In the genomic region with DNA sequence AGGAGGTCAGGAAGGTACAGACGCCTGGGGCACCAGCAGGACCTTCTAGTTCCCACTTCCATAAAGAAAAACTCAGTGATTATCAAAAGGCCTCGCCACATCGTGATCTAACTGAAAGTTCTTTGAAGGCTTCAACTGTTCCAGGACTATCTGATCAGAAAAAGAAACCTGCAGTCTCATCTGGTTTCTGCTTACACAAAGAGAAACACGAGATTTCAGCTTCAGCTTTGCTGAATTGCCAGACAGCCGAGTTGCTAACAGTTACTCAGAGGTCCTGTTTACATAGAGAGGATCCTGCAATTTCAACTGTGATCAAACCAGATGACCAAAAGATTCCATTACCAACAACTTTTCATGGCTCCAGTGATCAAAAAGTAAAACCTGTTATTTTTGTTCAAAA, we compare ENCODE assay signal across 23 mouse cellular contexts.
"Had no signal": no experiment of that assay in that cellular context is flagged by ENCODE, and none has a peak within 500 bp of the region (broad histone marks: within the 10 kb centered on the region; RNA-seq: fewer than 3 reads in every experiment).

No protein-coding gene starts in this region.

- H3K27ac ChIP-seq: heart, adult 2 months; heart, embryonic 13.5 days; heart, embryonic 15.5 days; hindbrain, embryonic 13.5 days; hindbrain, embryonic 15.5 days; hindbrain, postnatal 0 days; intestine, embryonic 15.5 days; kidney, embryonic 15.5 days; kidney, postnatal 0 days; limb, embryonic 13.5 days; limb, embryonic 15.5 days had no signal

- H3K4me1 ChIP-seq: heart, embryonic 13.5 days; heart, embryonic 15.5 days; hindbrain, embryonic 13.5 days; hindbrain, embryonic 15.5 days; intestine, embryonic 15.5 days; kidney, embryonic 15.5 days; limb, embryonic 13.5 days; limb, embryonic 15.5 days had no signal

- H3K27me3 ChIP-seq: heart, embryonic 13.5 days; heart, embryonic 15.5 days; hindbrain, embryonic 13.5 days; hindbrain, embryonic 15.5 days; intestine, embryonic 15.5 days; kidney, embryonic 15.5 days; limb, embryonic 13.5 days; limb, embryonic 15.5 days had no signal

- H3K9me3 ChIP-seq: heart, embryonic 13.5 days; heart, embryonic 15.5 days; hindbrain, embryonic 13.5 days; hindbrain, embryonic 15.5 days; intestine, embryonic 15.5 days; kidney, embryonic 15.5 days; limb, embryonic 13.5 days; limb, embryonic 15.5 days had no signal

- H3K9ac ChIP-seq: heart, embryonic 13.5 days; heart, embryonic 15.5 days; hindbrain, embryonic 13.5 days; hindbrain, embryonic 15.5 days; intestine, embryonic 15.5 days; kidney, embryonic 15.5 days; limb, embryonic 13.5 days; limb, embryonic 15.5 days had no signal

- H3K4me3 ChIP-seq: heart, adult 2 months; heart, embryonic 13.5 days; heart, embryonic 15.5 days; hindbrain, embryonic 13.5 days; hindbrain, embryonic 15.5 days; intestine, embryonic 15.5 days; kidney, embryonic 15.5 days; limb, embryonic 13.5 days; limb, embryonic 15.5 days had no signal

- DNase-seq: gastrocnemius, postnatal 14 days; gastrocnemius, postnatal 36 days; heart, adult 11 months; heart, adult 2 months; heart, postnatal 14 days; heart, postnatal 36 days; kidney, adult 2 months; kidney, adult 9 months; kidney, postnatal 14 days; kidney, postnatal 36 days; layer of hippocampus, adult 9-11 months; layer of hippocampus, postnatal 36 days; left cerebral cortex, postnatal 4 days had no signal
